Mouse (Mus musculus): ENCODE data around the gene Cnih2. TPM values are rescaled to one million over a fixed set of nuclear protein-coding genes. Genes with fewer than 3 reads are reported as not detected.

The Cnih2 gene
- polyA plus RNA-seq, 1 experiment from 2014 or later: 38.7 TPM

- no peaks in the 10 kb centered on the region for H3K36me3 ChIP-seq
- H3K27me3 ChIP-seq: peaks cover 41% of the 10 kb centered on the region
- no peaks in the 10 kb centered on the region for H3K4me1 ChIP-seq
- no peak for ATAC-seq (ENCODE audit: insufficient number of reproducible peaks, low FRiP score, low TSS enrichment, low read depth)
- WGBS: 80% methylated on average over 1 of the region's 1 CpGs
- no peak overlapping the region for H3K27ac ChIP-seq (replicated peaks)
- H3K9me3 ChIP-seq (replicated peaks): no peaks in the 10 kb centered on the region
- no peak overlapping the region for H3K4me3 ChIP-seq (replicated peaks)
- H3K9ac ChIP-seq: no peak overlapping the region
- H3K4me2 ChIP-seq (replicated peaks): no peak overlapping the region
Measured at GRCm38 (mm10) chr19:5079279-5079678, 19.0 kb downstream of the Cnih2 start.

- Histone ChIP-seq H3K9ac (no peak overlapping the region), H3K4me3 (replicated peaks) (peak overlapping the region; percentile 70; the same call in 1 of the 2 replicates), H3K36me3 (no peaks in the 10 kb centered on the region), H3K9me3 (replicated peaks) (no peaks in the 10 kb centered on the region), H3K4me2 (replicated peaks) (no peak overlapping the region), H3K27me3 (peaks cover 3% of the 10 kb centered on the region), H3K4me1 (peaks cover 43% of the 10 kb centered on the region), H3K27ac (replicated peaks) (no peak overlapping the region)
- 33% methylated on average over 5 of the region's 5 CpGs for WGBS
- ATAC-seq (ENCODE audit: insufficient number of reproducible peaks, low FRiP score, low TSS enrichment, low read depth): no peak
Measured at GRCm38 (mm10) chr19:5073518-5073917, 24.8 kb downstream of the Cnih2 start.

- no peaks in the 10 kb centered on the region for H3K9me3 ChIP-seq (replicated peaks)
- peak overlapping the region; percentile 70 for H3K4me3 ChIP-seq (replicated peaks)
- H3K4me1 ChIP-seq: peaks cover 47% of the 10 kb centered on the region
- WGBS: 1% methylated on average over 15 of the region's 15 CpGs
- peak overlapping the region; percentile 98 for H3K27ac ChIP-seq (replicated peaks)
- peaks cover 6% of the 10 kb centered on the region for H3K27me3 ChIP-seq
- H3K4me2 ChIP-seq (replicated peaks): peak overlapping the region; percentile 82
- H3K9ac ChIP-seq: no peak overlapping the region
- no peaks in the 10 kb centered on the region for H3K36me3 ChIP-seq
- ATAC-seq (ENCODE audit: insufficient number of reproducible peaks, low FRiP score, low TSS enrichment, low read depth): no peak
Measured at GRCm38 (mm10) chr19:5073028-5073427, 25.3 kb downstream of the Cnih2 start.

- Histone ChIP-seq H3K9ac (peak overlapping the region; percentile 31), H3K27ac (replicated peaks) (peak overlapping the region; percentile 98), H3K4me1 (peaks cover 53% of the 10 kb centered on the region), H3K27me3 (peaks cover 6% of the 10 kb centered on the region), H3K4me2 (replicated peaks) (peak overlapping the region; percentile 82), H3K9me3 (replicated peaks) (no peaks in the 10 kb centered on the region), H3K36me3 (no peaks in the 10 kb centered on the region), H3K4me3 (replicated peaks) (peak overlapping the region; percentile 70)
- ATAC-seq (ENCODE audit: insufficient number of reproducible peaks, low FRiP score, low TSS enrichment, low read depth): 0 out of 2 replicates have a peak, but pooled peaks have one; percentile 1
- 2% methylated on average over 20 of the region's 20 CpGs for WGBS
Measured at GRCm38 (mm10) chr19:5072389-5073019, 25.8 kb downstream of the Cnih2 start.

- WGBS: 1% methylated on average over 40 of the region's 40 CpGs
- Histone ChIP-seq H3K36me3 (no peaks in the 10 kb centered on the region), H3K9me3 (replicated peaks) (no peaks in the 10 kb centered on the region), H3K27me3 (peaks cover 6% of the 10 kb centered on the region), H3K4me2 (replicated peaks) (peak overlapping the region; percentile 82), H3K9ac (peak overlapping the region; percentile 31), H3K27ac (replicated peaks) (peak overlapping the region; percentile 98), H3K4me1 (peaks cover 60% of the 10 kb centered on the region), H3K4me3 (replicated peaks) (peak overlapping the region; percentile 70)
- ATAC-seq (ENCODE audit: insufficient number of reproducible peaks, low FRiP score, low TSS enrichment, low read depth): peak; percentile 90
Measured at GRCm38 (mm10) chr19:5071545-5072369, 26.6 kb downstream of the Cnih2 start.

GRCm38 (mm10) chr19:5071077-5071476, 27.2 kb downstream of the Cnih2 start:
- H3K9me3 ChIP-seq (replicated peaks): no peaks in the 10 kb centered on the region
- H3K27ac ChIP-seq (replicated peaks): peak overlapping the region; percentile 98
- H3K4me1 ChIP-seq: peaks cover 62% of the 10 kb centered on the region
- 11% methylated on average over 11 of the region's 11 CpGs for WGBS
- ATAC-seq (ENCODE audit: insufficient number of reproducible peaks, low FRiP score, low TSS enrichment, low read depth): no peak
- H3K27me3 ChIP-seq: peaks cover 6% of the 10 kb centered on the region
- H3K9ac ChIP-seq: peak overlapping the region; percentile 22; the same call in 1 of the 2 replicates
- H3K36me3 ChIP-seq: no peaks in the 10 kb centered on the region
- peak overlapping the region; percentile 70 for H3K4me3 ChIP-seq (replicated peaks)
- peak overlapping the region; percentile 82 for H3K4me2 ChIP-seq (replicated peaks)

- 77% methylated on average over 7 of the region's 7 CpGs for WGBS
Measured at GRCm38 (mm10) chr19:5069978-5070377, 28.3 kb downstream of the Cnih2 start.

GRCm38 (mm10) chr19:5069486-5069885, 28.8 kb downstream of the Cnih2 start:
- peak overlapping the region; percentile 88 for H3K9ac ChIP-seq
- H3K9me3 ChIP-seq (replicated peaks): no peaks in the 10 kb centered on the region
- 73% methylated on average over 5 of the region's 5 CpGs for WGBS
- no peaks in the 10 kb centered on the region for H3K36me3 ChIP-seq
- H3K27ac ChIP-seq (replicated peaks): peak overlapping the region; percentile 98
- H3K4me2 ChIP-seq (replicated peaks): peak overlapping the region; percentile 82
- no peak for ATAC-seq (ENCODE audit: insufficient number of reproducible peaks, low FRiP score, low TSS enrichment, low read depth)
- peak overlapping the region; percentile 70 for H3K4me3 ChIP-seq (replicated peaks)
- peaks cover 6% of the 10 kb centered on the region for H3K27me3 ChIP-seq
- H3K4me1 ChIP-seq: peaks cover 74% of the 10 kb centered on the region

More at GRCm38 (mm10) chr19:5069978-5070377, 28.3 kb downstream of the Cnih2 start:
- peak overlapping the region; percentile 7; the same call in 1 of the 2 replicates for H3K9ac ChIP-seq
- H3K36me3 ChIP-seq: no peaks in the 10 kb centered on the region
- H3K4me1 ChIP-seq: peaks cover 69% of the 10 kb centered on the region
- no peak for ATAC-seq (ENCODE audit: insufficient number of reproducible peaks, low FRiP score, low TSS enrichment, low read depth)
- peaks cover 6% of the 10 kb centered on the region for H3K27me3 ChIP-seq
- H3K4me2 ChIP-seq (replicated peaks): peak overlapping the region; percentile 82
- H3K9me3 ChIP-seq (replicated peaks): no peaks in the 10 kb centered on the region
- H3K27ac ChIP-seq (replicated peaks): peak overlapping the region; percentile 98
- peak overlapping the region; percentile 70 for H3K4me3 ChIP-seq (replicated peaks)

GRCm38 (mm10) chr19:5068570-5069234, 29.6 kb downstream of the Cnih2 start:
- Histone ChIP-seq H3K4me1 (peaks cover 75% of the 10 kb centered on the region), H3K36me3 (no peaks in the 10 kb centered on the region), H3K4me3 (replicated peaks) (peak overlapping the region; percentile 70), H3K9ac (peak overlapping the region; percentile 88), H3K9me3 (replicated peaks) (no peaks in the 10 kb centered on the region), H3K4me2 (replicated peaks) (peak overlapping the region; percentile 82), H3K27me3 (peaks cover 6% of the 10 kb centered on the region), H3K27ac (replicated peaks) (peak overlapping the region; percentile 92)
- ATAC-seq (ENCODE audit: insufficient number of reproducible peaks, low FRiP score, low TSS enrichment, low read depth): no peak
- 25% methylated on average over 21 of the region's 21 CpGs for WGBS

- Histone ChIP-seq H3K4me1 (peaks cover 74% of the 10 kb centered on the region), H3K4me3 (replicated peaks) (peak within 1 kb of the TSS; percentile 70), H3K9me3 (replicated peaks) (no peaks in the 10 kb centered on the region), H3K27ac (replicated peaks) (peak within 1 kb of the TSS; percentile 92), H3K4me2 (replicated peaks) (peak within 1 kb of the TSS; percentile 82), H3K27me3 (peaks cover 6% of the 10 kb centered on the region), H3K36me3 (no peaks in the 10 kb centered on the region), H3K9ac (peak within 1 kb of the TSS; percentile 88)
- under 1% methylated on average over 40 of the region's 56 CpGs for WGBS
- ATAC-seq (ENCODE audit: insufficient number of reproducible peaks, low FRiP score, low TSS enrichment, low read depth): peak; percentile 78
Measured at GRCm38 (mm10) chr19:5067867-5068569, 30.3 kb downstream of the Cnih2 start, which contains the start of gene Cd248. TSS of gene Cd248 (plus strand) at chr19:5068078.
